Mouse (Mus musculus) kidney, adult 2 months (tissue): Measurements from ENCODE around the gene Fam19a5.

Source experiments
- CTCF ChIP-seq: fragments of 200-500 bp; conservative IDR thresholded peaks from 2 replicates; pipeline ENCODE4 v1.5.1; 2011; ENCODE audit warnings: low read depth, mild to moderate bottlenecking, control low read depth, low read length, moderate library complexity, mixed read lengths; ENCODE audit not compliant: insufficient read depth, insufficient read length
- POLR2A ChIP-seq: fragments of 200-500 bp; IDR thresholded peaks from one replicate; pipeline ENCODE4 v1.6.1; 2011; ENCODE audit warnings: low read depth, low read length, control low read depth

- TF ChIP-seq POLR2A (no peak), CTCF (no peak)
Measured at GRCm38 (mm10) chr15:87692394-87692793, 148.3 kb downstream of the Fam19a5 start.
